Mouse (Mus musculus): ENCODE measurements at regions not wholly inside any gene's neighbourhood (a gene's known extent, or its start where the extent isn't known, plus 50 kb on each side); places are given as distances from the start of the nearest gene placed in this dataset.

- DNase-seq (ENCODE audit: low spot score): no peak
- no peak overlapping the region for H3K4me3 ChIP-seq
- H3K36me3 ChIP-seq: no peaks in the 10 kb centered on the region
- 86% methylated on average over 3 of the region's 3 CpGs for whole genome bisulfite sequencing
- H3K9me3 ChIP-seq (replicated peaks): no peaks in the 10 kb centered on the region
- no peak overlapping the region for H3K27ac ChIP-seq (replicated peaks)
- peaks cover 3% of the 10 kb centered on the region; the same call in 1 of the 2 replicates for H3K27me3 ChIP-seq (ENCODE audit: low read depth, poor library complexity, severe bottlenecking)
- H3K4me1 ChIP-seq: peaks cover 30% of the 10 kb centered on the region
These were observed 75.2 kb downstream of the Calml3 start for GRCm38 (mm10) chr13:3728888-3729287.

GRCm38 (mm10) chr13:3726331-3726781 lies 77.8 kb downstream of the Calml3 start:
- Histone ChIP-seq H3K27me3 (ENCODE audit: low read depth, poor library complexity, severe bottlenecking) (peaks cover 3% of the 10 kb centered on the region; the same call in 1 of the 2 replicates), H3K9me3 (replicated peaks) (0 out of 2 replicates have a peak, but pooled peaks cover 6% of the 10 kb centered on the region), H3K36me3 (no peaks in the 10 kb centered on the region), H3K27ac (replicated peaks) (peak overlapping the region; percentile 35), H3K4me3 (no peak overlapping the region), H3K4me1 (peaks cover 27% of the 10 kb centered on the region)
- DNase-seq (ENCODE audit: low spot score): no peak
- WGBS: 44% methylated on average over 5 of the region's 5 CpGs

- H3K36me3 ChIP-seq: no peaks in the 10 kb centered on the region
- 0 out of 2 replicates have a peak overlapping the region, but pooled peaks have one; percentile 35 for H3K27ac ChIP-seq (replicated peaks)
- H3K4me1 ChIP-seq: peaks cover 21% of the 10 kb centered on the region
- no peak for DNase-seq (ENCODE audit: low spot score)
- H3K9me3 ChIP-seq (replicated peaks): 0 out of 2 replicates have a peak, but pooled peaks cover 6% of the 10 kb centered on the region
- H3K4me3 ChIP-seq: no peak overlapping the region
- H3K27me3 ChIP-seq (ENCODE audit: low read depth, poor library complexity, severe bottlenecking): peaks cover 3% of the 10 kb centered on the region; the same call in 1 of the 2 replicates
- WGBS: 85% methylated on average over 3 of the region's 3 CpGs
These were observed 78.3 kb downstream of the Calml3 start for GRCm38 (mm10) chr13:3725803-3726202.

- WGBS: 89% methylated on average over 3 of the region's 3 CpGs
- Histone ChIP-seq H3K4me1 (peaks cover 9% of the 10 kb centered on the region), H3K36me3 (no peaks in the 10 kb centered on the region), H3K9me3 (replicated peaks) (0 out of 2 replicates have a peak, but pooled peaks cover 6% of the 10 kb centered on the region), H3K27ac (replicated peaks) (no peak overlapping the region), H3K4me3 (no peak overlapping the region), H3K27me3 (ENCODE audit: low read depth, poor library complexity, severe bottlenecking) (peaks cover 3% of the 10 kb centered on the region; the same call in 1 of the 2 replicates)
- DNase-seq (ENCODE audit: low spot score): no peak
These were observed 79.8 kb downstream of the Calml3 start for GRCm38 (mm10) chr13:3724313-3724712.

- Histone ChIP-seq H3K4me1 (peaks cover 9% of the 10 kb centered on the region), H3K27me3 (ENCODE audit: low read depth, poor library complexity, severe bottlenecking) (peaks cover 3% of the 10 kb centered on the region; the same call in 1 of the 2 replicates), H3K9me3 (replicated peaks) (0 out of 2 replicates have a peak, but pooled peaks cover 6% of the 10 kb centered on the region), H3K36me3 (no peaks in the 10 kb centered on the region), H3K27ac (replicated peaks) (no peak overlapping the region), H3K4me3 (no peak overlapping the region)
- DNase-seq (ENCODE audit: low spot score): no peak
- 89% methylated on average over 5 of the region's 5 CpGs for WGBS
These were observed 80.5 kb downstream of the Calml3 start for GRCm38 (mm10) chr13:3723458-3724143.

- H3K27ac ChIP-seq (replicated peaks): no peak overlapping the region
- H3K4me1 ChIP-seq: peaks cover 18% of the 10 kb centered on the region
- WGBS: 95% methylated on average over 4 of the region's 4 CpGs
- no peak for DNase-seq (ENCODE audit: low spot score)
- no peaks in the 10 kb centered on the region for H3K9me3 ChIP-seq (replicated peaks)
- H3K4me3 ChIP-seq: no peak overlapping the region
- no peaks in the 10 kb centered on the region for H3K36me3 ChIP-seq
- 0 out of 2 replicates have a peak, but pooled peaks cover 4% of the 10 kb centered on the region for H3K27me3 ChIP-seq (ENCODE audit: low read depth, poor library complexity, severe bottlenecking)
These were observed 81.2 kb downstream of the Asb13 start for GRCm38 (mm10) chr13:3715019-3715418.

GRCm38 (mm10) chr13:3712497-3713160 lies 78.8 kb downstream of the Asb13 start:
- no peaks in the 10 kb centered on the region for H3K9me3 ChIP-seq (replicated peaks)
- H3K4me1 ChIP-seq: peaks cover 18% of the 10 kb centered on the region
- peak overlapping the region; percentile 82 for H3K27ac ChIP-seq (replicated peaks)
- no peaks in the 10 kb centered on the region for H3K36me3 ChIP-seq
- DNase-seq (ENCODE audit: low spot score): peak; percentile 82
- WGBS: 4% methylated on average over 19 of the region's 19 CpGs
- peak overlapping the region; percentile 43 for H3K4me3 ChIP-seq
- H3K27me3 ChIP-seq (ENCODE audit: low read depth, poor library complexity, severe bottlenecking): 0 out of 2 replicates have a peak, but pooled peaks cover 4% of the 10 kb centered on the region

GRCm38 (mm10) chr13:3712088-3712487 lies 78.3 kb downstream of the Asb13 start:
- peak overlapping the region; percentile 43 for H3K4me3 ChIP-seq

DNA sequence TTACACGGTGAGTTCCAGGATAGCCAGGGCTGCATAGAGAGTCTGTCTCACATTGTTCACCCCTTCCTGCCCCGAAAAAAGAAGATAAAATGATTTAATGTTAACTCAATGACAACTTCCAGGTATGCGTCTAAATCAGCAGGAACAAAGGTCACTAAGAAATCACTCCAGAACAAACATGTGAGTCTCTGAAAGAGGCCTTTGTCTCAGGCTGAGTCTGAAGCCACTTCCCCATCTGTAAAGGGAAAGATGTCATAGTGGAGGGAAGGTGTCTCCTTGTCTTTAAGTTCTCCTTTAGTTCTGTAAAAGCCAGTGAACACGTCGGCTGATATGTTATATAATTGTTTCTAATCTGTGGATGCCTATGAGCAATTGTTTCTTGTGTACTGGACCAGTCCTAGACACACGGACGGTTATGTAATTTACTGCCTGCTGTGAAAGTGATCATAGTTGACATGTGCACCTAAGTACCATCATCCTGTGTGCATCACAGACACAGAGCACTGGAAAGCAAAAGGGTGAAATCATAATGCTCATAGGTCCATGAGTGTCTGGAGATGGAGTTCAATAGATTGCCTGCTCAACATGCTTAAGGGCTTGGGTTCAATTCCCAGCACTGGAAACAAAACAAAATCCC lies 76.3 kb downstream of the Asb13 start:
- Histone ChIP-seq H3K36me3 (no peaks in the 10 kb centered on the region), H3K4me3 (no peak overlapping the region), H3K4me1 (peaks cover 18% of the 10 kb centered on the region), H3K9me3 (replicated peaks) (no peaks in the 10 kb centered on the region), H3K27ac (replicated peaks) (no peak overlapping the region), H3K27me3 (ENCODE audit: low read depth, poor library complexity, severe bottlenecking) (0 out of 2 replicates have a peak, but pooled peaks cover 4% of the 10 kb centered on the region)
- WGBS: 84% methylated on average over 7 of the region's 7 CpGs
- DNase-seq (ENCODE audit: low spot score): peak; percentile 5

More at GRCm38 (mm10) chr13:3712088-3712487, 78.3 kb downstream of the Asb13 start:
- 27% methylated on average over 3 of the region's 3 CpGs for WGBS
- Histone ChIP-seq H3K27me3 (ENCODE audit: low read depth, poor library complexity, severe bottlenecking) (0 out of 2 replicates have a peak, but pooled peaks cover 4% of the 10 kb centered on the region), H3K36me3 (no peaks in the 10 kb centered on the region), H3K27ac (replicated peaks) (peak overlapping the region; percentile 82), H3K9me3 (replicated peaks) (no peaks in the 10 kb centered on the region), H3K4me1 (peaks cover 18% of the 10 kb centered on the region)
- no peak for DNase-seq (ENCODE audit: low spot score)

GRCm38 (mm10) chr13:3708896-3709631 lies 75.2 kb downstream of the Asb13 start:
- DNase-seq (ENCODE audit: low spot score): peak; percentile 14
- H3K4me1 ChIP-seq: peaks cover 18% of the 10 kb centered on the region
- no peak overlapping the region for H3K4me3 ChIP-seq
- no peak overlapping the region for H3K27ac ChIP-seq (replicated peaks)
- no peaks in the 10 kb centered on the region for H3K36me3 ChIP-seq
- 0 out of 2 replicates have a peak, but pooled peaks cover under 1% of the 10 kb centered on the region for H3K27me3 ChIP-seq (ENCODE audit: low read depth, poor library complexity, severe bottlenecking)
- H3K9me3 ChIP-seq (replicated peaks): no peaks in the 10 kb centered on the region
- WGBS: 79% methylated on average over 14 of the region's 14 CpGs

All from midbrain, embryonic 10.5 days (tissue).